Mouse (Mus musculus) ovary, postnatal 36 days (tissue): ENCODE results near the gene Cap1.

Source experiments
- DNase-seq: peaks from one replicate; pipeline ENCODE4 v3.0.0; 2022; ENCODE audit warnings: low spot score, mixed read lengths

The Cap1 gene

GRCm38 (mm10) chr4:122885768-122886578 lies at the start of gene Cap1:
Gene Cap1 (minus strand): TSS chr4:122886056.
- DNase-seq: peak; percentile 98

- no peak for DNase-seq
Measured at GRCm38 (mm10) chr4:122933857-122934256, 48.0 kb upstream of the Cap1 start.

GRCm38 (mm10) chr4:122933051-122933591 lies 47.3 kb upstream of the Cap1 start:
- no peak for DNase-seq

GRCm38 (mm10) chr4:122932239-122932978 lies 46.6 kb upstream of the Cap1 start:
- DNase-seq: no peak

- no peak for DNase-seq
Measured at GRCm38 (mm10) chr4:122930939-122931590, 45.2 kb upstream of the Cap1 start.

GRCm38 (mm10) chr4:122923392-122924344 lies 37.8 kb upstream of the Cap1 start:
- no peak for DNase-seq

- DNase-seq: no peak
Measured at GRCm38 (mm10) chr4:122922841-122923240, 37.0 kb upstream of the Cap1 start.

GRCm38 (mm10) chr4:122915985-122916384 lies 30.1 kb upstream of the Cap1 start:
- no peak for DNase-seq

GRCm38 (mm10) chr4:122914186-122914585 lies 28.3 kb upstream of the Cap1 start:
- DNase-seq: no peak

GRCm38 (mm10) chr4:122912613-122913012 lies 26.8 kb upstream of the Cap1 start:
- no peak for DNase-seq

- DNase-seq: no peak
Measured at GRCm38 (mm10) chr4:122910577-122910976, 24.7 kb upstream of the Cap1 start.

- DNase-seq: no peak
Measured at GRCm38 (mm10) chr4:122909572-122910189, 23.8 kb upstream of the Cap1 start.

GRCm38 (mm10) chr4:122905359-122905758 lies 19.5 kb upstream of the Cap1 start:
- no peak for DNase-seq

GRCm38 (mm10) chr4:122903709-122904108 lies 17.9 kb upstream of the Cap1 start:
- no peak for DNase-seq

GRCm38 (mm10) chr4:122902156-122902555 lies 16.3 kb upstream of the Cap1 start:
- no peak for DNase-seq

GRCm38 (mm10) chr4:122898313-122898712 lies 12.5 kb upstream of the Cap1 start:
- DNase-seq: peak; percentile 57

- DNase-seq: no peak
Measured at GRCm38 (mm10) chr4:122897750-122898149, 11.9 kb upstream of the Cap1 start.

- DNase-seq: no peak
Measured at GRCm38 (mm10) chr4:122892157-122892556, 6.3 kb upstream of the Cap1 start.

- DNase-seq: no peak
Measured at GRCm38 (mm10) chr4:122891597-122891996, 5.7 kb upstream of the Cap1 start.

GRCm38 (mm10) chr4:122890881-122891481 lies 5.1 kb upstream of the Cap1 start:
- DNase-seq: peak; percentile 79
